Mouse (Mus musculus) heart, adult 2 months (tissue): ENCODE measurements at regions not wholly inside any gene's neighbourhood (a gene's known extent, or its start where the extent isn't known, plus 50 kb on each side); places are given as distances from the start of the nearest gene placed in this dataset.

Experiments
- DNase-seq, 2 experiments: peaks; one replicate each; pipeline ENCODE4 v3.0.0; 2021
- H3K27ac ChIP-seq: fragments of 200-600 bp; 2 replicates; pipeline ENCODE4 v1.8.1; 2022
- H3K27me3 ChIP-seq: fragments of 200-500 bp; 2 replicates; pipeline ENCODE4 v1.6.1; 2012; ENCODE audit warnings: mild to moderate bottlenecking, low read length, inconsistent platforms, mixed read lengths; ENCODE audit not compliant: control insufficient read depth, insufficient read depth
- H3K36me3 ChIP-seq: fragments of 200-500 bp; 2 replicates; pipeline ENCODE4 v1.6.1; 2012; ENCODE audit warnings: low read length, inconsistent platforms; ENCODE audit not compliant: control insufficient read depth, insufficient read depth
- H3K4me1 ChIP-seq: fragments of 200-500 bp; 2 replicates; pipeline ENCODE4 v1.6.1; 2011; ENCODE audit warnings: low read length; ENCODE audit not compliant: control insufficient read depth, insufficient read depth
- H3K4me3 ChIP-seq: fragments of 200-600 bp; 2 replicates; pipeline ENCODE4 v1.8.1; 2022
- H3K79me2 ChIP-seq: fragments of 200-500 bp; replicated peaks from 2 replicates; pipeline ENCODE4 v1.6.1; 2012; ENCODE audit warnings: mild to moderate bottlenecking, inconsistent platforms, low read length, moderate library complexity, mixed read lengths; ENCODE audit not compliant: control insufficient read depth, insufficient read depth
- H3K9ac ChIP-seq: fragments of 200-500 bp; 2 replicates; pipeline ENCODE4 v1.6.1; 2012; ENCODE audit warnings: low read depth, mild to moderate bottlenecking, control low read depth, inconsistent platforms, low read length, mixed read lengths
- CTCF ChIP-seq: fragments of 200-600 bp; IDR thresholded peaks from 2 replicates; pipeline ENCODE4 v1.8.1; 2022; ENCODE audit warnings: antibody characterized with exemption, mild to moderate bottlenecking, moderate library complexity
- EP300 ChIP-seq: fragments of 200-500 bp; IDR thresholded peaks from 2 replicates; pipeline ENCODE4 v1.6.1; 2011; ENCODE audit warnings: low read depth, low read length, control low read depth; ENCODE audit not compliant: insufficient read depth
- POLR2A ChIP-seq: fragments of 200-500 bp; IDR thresholded peaks from 2 replicates; pipeline ENCODE4 v1.6.1; 2011; ENCODE audit warnings: mild to moderate bottlenecking, low read depth, low read length, control low read depth; ENCODE audit not compliant: insufficient read depth
- WGBS: fragments of 180-500 bp; shearing (Covaris S2); methylation state at CpG from one replicate; pipeline ENCODE4 v1.1.7; 2018; 5-methylcytosine and 5-hydroxymethylcytosine counted together
- intact Hi-C: fragments of 180-260 bp; cut with DNase I; formaldehyde crosslinking; loops from one replicate; pipeline ENCODE4 v1.15.1; 2025

GRCm38 (mm10) chr9:52762836-52763235, 83.3 kb upstream of the AI593442 start:
- WGBS: 58% methylated on average over 6 of the region's 6 CpGs
- no peaks in the 10 kb centered on the region for H3K36me3 ChIP-seq
- 0 out of 2 replicates have a peak, but pooled peaks cover 2% of the 10 kb centered on the region for H3K27me3 ChIP-seq
- TF ChIP-seq POLR2A (no peak), CTCF (no peak), EP300 (no peak)
- H3K9ac ChIP-seq: no peak overlapping the region
- no peaks in the 10 kb centered on the region for H3K4me1 ChIP-seq
- H3K4me3 ChIP-seq: no peak overlapping the region
- H3K79me2 ChIP-seq: no peaks in the 10 kb centered on the region
- H3K27ac ChIP-seq: no peak overlapping the region
- no peak for DNase-seq
- intact Hi-C loops: no loop called here

GRCm38 (mm10) chr9:52761257-52761656, 81.7 kb upstream of the AI593442 start:
- DNase-seq: no peak
- Histone ChIP-seq H3K27me3 (0 out of 2 replicates have a peak, but pooled peaks cover 2% of the 10 kb centered on the region), H3K79me2 (no peaks in the 10 kb centered on the region), H3K27ac (no peak overlapping the region), H3K9ac (no peak overlapping the region), H3K36me3 (no peaks in the 10 kb centered on the region), H3K4me1 (no peaks in the 10 kb centered on the region), H3K4me3 (no peak overlapping the region)
- 31% methylated on average over 5 of the region's 5 CpGs for WGBS
- TF ChIP-seq EP300: no peak
- intact Hi-C loops: no loop called here

GRCm38 (mm10) chr9:52748366-52748765, 68.8 kb upstream of the AI593442 start:
- DNase-seq: no peak
- no peak for TF ChIP-seq CTCF
- TF ChIP-seq EP300: no peak
- no peak for TF ChIP-seq POLR2A
- 81% methylated on average over 3 of the region's 3 CpGs for WGBS
- no peaks in the 10 kb centered on the region for H3K79me2 ChIP-seq
- H3K4me1 ChIP-seq: no peaks in the 10 kb centered on the region
- no peaks in the 10 kb centered on the region for H3K36me3 ChIP-seq
- no peak overlapping the region for H3K27ac ChIP-seq
- intact Hi-C loops: no loop called here
- no peak overlapping the region for H3K4me3 ChIP-seq
- no peaks in the 10 kb centered on the region for H3K27me3 ChIP-seq
- no peak overlapping the region for H3K9ac ChIP-seq

- no peak for TF ChIP-seq CTCF
- no peak for TF ChIP-seq POLR2A
- no peak for TF ChIP-seq EP300
- intact Hi-C loops: no loop called here
Observed at GRCm38 (mm10) chr9:52738560-52739100, 59.0 kb upstream of the AI593442 start.

More at GRCm38 (mm10) chr9:52738560-52739100, 59.0 kb upstream of the AI593442 start:
- no peak overlapping the region for H3K27ac ChIP-seq
- WGBS: 63% methylated on average over 5 of the region's 5 CpGs
- H3K9ac ChIP-seq: no peak overlapping the region
- H3K4me3 ChIP-seq: no peak overlapping the region
- no peaks in the 10 kb centered on the region for H3K4me1 ChIP-seq
- no peak for DNase-seq
- no peaks in the 10 kb centered on the region for H3K27me3 ChIP-seq
- no peaks in the 10 kb centered on the region for H3K36me3 ChIP-seq
- H3K79me2 ChIP-seq: no peaks in the 10 kb centered on the region
